Mouse (Mus musculus): ENCODE measurements around the gene Rnf144b. TPM values are rescaled to one million over a fixed set of nuclear protein-coding genes. Genes with fewer than 3 reads are reported as not detected.

Gene Rnf144b
- polyA plus RNA-seq, 1 experiment from 2014 or later: 2.3 TPM

DNA sequence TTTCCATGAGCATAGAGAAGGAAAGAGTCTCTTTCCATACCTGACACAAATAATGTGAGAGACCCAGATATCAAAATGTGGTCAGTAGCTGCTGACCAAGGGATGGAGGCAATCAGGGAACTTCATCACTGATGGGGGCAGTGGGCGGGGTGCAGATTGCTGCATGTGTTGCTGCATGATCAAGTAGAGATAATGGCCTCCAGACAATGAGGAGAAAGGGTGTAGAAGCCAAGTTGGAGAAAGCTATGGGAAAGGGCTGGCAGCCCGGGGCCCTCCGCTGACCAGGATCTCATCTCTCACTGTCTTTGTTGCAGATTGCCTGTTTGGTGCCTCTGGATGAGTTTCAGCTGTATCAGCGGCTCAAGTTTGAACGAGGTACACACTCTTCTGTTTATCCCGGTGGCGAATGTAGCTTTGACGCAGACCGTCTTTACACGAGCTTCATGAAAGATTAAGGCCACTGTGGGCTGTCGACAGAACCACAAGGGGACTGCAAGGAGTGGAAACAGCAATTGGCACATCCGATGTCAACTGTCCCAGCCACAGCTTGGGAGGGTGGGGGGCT, 106.3 kb downstream of the Rnf144b start:
- Histone ChIP-seq H3K9me3 (ENCODE audit: control insufficient read depth, low read length) (no peaks in the 10 kb centered on the region), H3K36me3 (ENCODE audit: control insufficient read depth, insufficient read depth, low read length) (no peaks in the 10 kb centered on the region; the same call in 1 of the 2 replicates), H3K27me3 (ENCODE audit: control insufficient read depth, insufficient read depth, low read length) (no peaks in the 10 kb centered on the region), H3K9ac (ENCODE audit: low read length) (no peak overlapping the region), H3K4me3 (ENCODE audit: control insufficient read depth in 1 of 2, insufficient read depth in 1 of 2, low read depth in 1 of 2, low read length in 2 of 2) (no peak overlapping the region), H3K4me1 (ENCODE audit: control insufficient read depth in 2 of 2, insufficient read depth in 2 of 2, low read length in 2 of 2) (peaks cover 11 to 14% of the 10 kb centered on the region in 2 experiments), H3K27ac (replicated peaks in 1 of 2; ENCODE audit: control insufficient read depth in 1 of 2, insufficient read depth in 1 of 2, low read depth in 2 of 2, low read length in 2 of 2) (no peak overlapping the region), H3K4me2 (ENCODE audit: low read length) (no peak overlapping the region)
- ATAC-seq (ENCODE audit: insufficient number of reproducible peaks, insufficient read depth, low FRiP score, low read depth): no peak
- 53% methylated on average over 12 of the region's 12 CpGs for WGBS

DNA sequence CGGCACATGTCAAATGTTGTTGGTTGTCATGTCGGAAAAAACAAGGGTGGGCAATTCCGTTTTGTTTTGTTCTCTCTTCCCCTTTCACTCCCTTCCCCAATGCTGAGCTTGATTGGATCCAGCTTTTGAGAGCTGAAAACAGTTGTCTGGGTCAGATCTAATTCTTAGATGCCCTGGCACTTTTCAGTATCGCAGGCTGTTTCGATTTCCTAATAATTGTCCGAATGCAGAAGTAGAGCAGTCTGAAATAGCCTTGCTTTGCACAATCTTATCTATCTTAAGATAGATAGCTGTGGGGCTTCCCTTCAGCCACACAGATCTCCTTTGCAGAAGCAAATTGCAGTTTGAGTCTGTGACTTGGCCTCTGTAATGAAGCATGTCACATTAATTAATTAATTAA, 109.7 kb downstream of the Rnf144b start:
- Histone ChIP-seq H3K27me3 (ENCODE audit: control insufficient read depth, insufficient read depth, low read length) (no peaks in the 10 kb centered on the region), H3K27ac (replicated peaks in 1 of 2; ENCODE audit: control insufficient read depth in 1 of 2, insufficient read depth in 1 of 2, low read depth in 2 of 2, low read length in 2 of 2) (no peak overlapping the region), H3K4me3 (ENCODE audit: control insufficient read depth in 1 of 2, insufficient read depth in 1 of 2, low read depth in 1 of 2, low read length in 2 of 2) (no peak overlapping the region), H3K36me3 (ENCODE audit: control insufficient read depth, insufficient read depth, low read length) (no peaks in the 10 kb centered on the region; the same call in 1 of the 2 replicates), H3K9ac (ENCODE audit: low read length) (no peak overlapping the region), H3K4me2 (ENCODE audit: low read length) (no peak overlapping the region), H3K9me3 (ENCODE audit: control insufficient read depth, low read length) (no peaks in the 10 kb centered on the region), H3K4me1 (ENCODE audit: control insufficient read depth in 2 of 2, insufficient read depth in 2 of 2, low read length in 2 of 2) (peaks cover 2 to 5% of the 10 kb centered on the region in 2 experiments; a peak in 2 of 4 replicates)
- WGBS: 82% methylated on average over 6 of the region's 6 CpGs
- no peak for ATAC-seq (ENCODE audit: insufficient number of reproducible peaks, insufficient read depth, low FRiP score, low read depth)

DNA sequence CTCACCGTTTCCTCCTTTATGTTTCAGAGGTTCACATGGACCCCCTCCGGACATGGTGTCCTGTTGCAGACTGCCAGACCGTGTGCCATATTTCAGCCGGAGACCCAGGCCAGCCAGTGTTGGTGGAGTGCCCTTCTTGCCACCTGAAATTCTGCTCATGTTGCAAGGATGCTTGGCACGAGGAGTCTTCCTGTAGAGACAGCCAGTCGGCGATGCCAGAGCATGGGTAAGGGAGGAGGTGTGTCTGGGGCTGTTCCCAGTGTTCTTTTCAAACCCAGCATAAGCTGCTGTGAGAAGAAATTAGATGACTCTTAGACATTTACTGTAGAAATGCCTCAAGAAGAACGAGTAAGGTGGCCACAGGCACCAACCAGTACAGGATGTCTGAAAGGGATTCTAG, 114.9 kb downstream of the Rnf144b start:
- WGBS: 91% methylated on average over 8 of the region's 8 CpGs
- no peak for ATAC-seq (ENCODE audit: insufficient number of reproducible peaks, insufficient read depth, low FRiP score, low read depth)
- Histone ChIP-seq H3K4me3 (ENCODE audit: control insufficient read depth in 1 of 2, insufficient read depth in 1 of 2, low read depth in 1 of 2, low read length in 2 of 2) (no peak overlapping the region), H3K36me3 (ENCODE audit: control insufficient read depth, insufficient read depth, low read length) (0 out of 2 replicates have a peak, but pooled peaks cover 16% of the 10 kb centered on the region), H3K4me1 (ENCODE audit: control insufficient read depth in 2 of 2, insufficient read depth in 2 of 2, low read length in 2 of 2) (peaks cover 2 to 5% of the 10 kb centered on the region in 2 experiments; a peak in 2 of 4 replicates), H3K9me3 (ENCODE audit: control insufficient read depth, low read length) (no peaks in the 10 kb centered on the region), H3K4me2 (ENCODE audit: low read length) (no peak overlapping the region), H3K9ac (ENCODE audit: low read length) (no peak overlapping the region), H3K27me3 (ENCODE audit: control insufficient read depth, insufficient read depth, low read length) (no peaks in the 10 kb centered on the region), H3K27ac (replicated peaks in 1 of 2; ENCODE audit: control insufficient read depth in 1 of 2, insufficient read depth in 1 of 2, low read depth in 2 of 2, low read length in 2 of 2) (no peak overlapping the region)

DNA sequence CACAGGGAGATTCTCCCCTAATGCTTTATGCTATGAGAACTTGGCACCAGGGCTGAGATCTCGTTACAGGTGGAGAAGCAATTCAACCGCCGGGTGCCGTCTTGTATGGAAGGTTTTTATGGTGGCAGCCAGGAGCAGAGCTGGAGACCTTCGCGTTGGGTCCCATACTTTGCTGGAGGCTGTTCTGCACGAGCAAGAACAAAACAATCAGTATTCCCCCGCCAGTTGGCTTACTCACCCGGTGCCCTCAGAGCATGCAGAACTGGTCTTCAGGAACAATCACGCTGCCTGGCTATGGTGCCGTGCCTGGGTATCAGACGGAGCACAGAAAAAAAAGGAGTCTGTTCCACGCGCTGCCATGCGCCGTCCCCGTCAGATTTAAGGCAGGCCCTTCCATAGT, 115.7 kb downstream of the Rnf144b start:
- H3K9me3 ChIP-seq (ENCODE audit: control insufficient read depth, low read length): no peaks in the 10 kb centered on the region
- H3K4me3 ChIP-seq (ENCODE audit: control insufficient read depth in 1 of 2, insufficient read depth in 1 of 2, low read depth in 1 of 2, low read length in 2 of 2): no peak overlapping the region
- H3K36me3 ChIP-seq (ENCODE audit: control insufficient read depth, insufficient read depth, low read length): peaks cover 21% of the 10 kb centered on the region; the same call in 1 of the 2 replicates
- no peak overlapping the region for H3K4me2 ChIP-seq (ENCODE audit: low read length)
- WGBS: 86% methylated on average over 17 of the region's 17 CpGs
- no peak for ATAC-seq (ENCODE audit: insufficient number of reproducible peaks, insufficient read depth, low FRiP score, low read depth)
- H3K27me3 ChIP-seq (ENCODE audit: control insufficient read depth, insufficient read depth, low read length): no peaks in the 10 kb centered on the region
- H3K4me1 ChIP-seq (ENCODE audit: control insufficient read depth in 2 of 2, insufficient read depth in 2 of 2, low read length in 2 of 2): peaks cover 2 to 5% of the 10 kb centered on the region in 2 experiments; a peak in 2 of 4 replicates
- no peak overlapping the region for H3K9ac ChIP-seq (ENCODE audit: low read length)
- H3K27ac ChIP-seq (replicated peaks in 1 of 2; ENCODE audit: control insufficient read depth in 1 of 2, insufficient read depth in 1 of 2, low read depth in 2 of 2, low read length in 2 of 2): no peak overlapping the region

DNA sequence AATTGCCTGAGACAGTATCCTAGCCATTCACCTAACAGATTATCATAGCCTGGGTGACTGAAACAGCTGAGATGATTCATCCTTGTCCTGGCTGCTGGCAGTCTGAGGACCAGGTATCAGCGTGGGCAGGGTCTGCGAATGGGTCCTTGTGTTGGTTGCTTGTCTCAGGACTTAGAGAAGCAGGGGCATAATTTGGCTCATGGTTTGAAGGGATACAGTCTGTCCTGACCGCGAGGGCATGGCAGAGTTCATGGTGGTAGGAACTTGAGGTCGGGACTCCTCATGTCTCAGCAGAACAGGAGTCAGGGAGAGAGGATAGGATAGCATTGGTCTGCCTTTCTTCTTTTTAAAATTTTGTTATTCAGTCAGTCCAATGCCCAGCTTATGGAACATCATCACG, 121.1 kb downstream of the Rnf144b start:
- no peaks in the 10 kb centered on the region for H3K27me3 ChIP-seq (ENCODE audit: control insufficient read depth, insufficient read depth, low read length)
- H3K4me3 ChIP-seq (ENCODE audit: control insufficient read depth in 1 of 2, insufficient read depth in 1 of 2, low read depth in 1 of 2, low read length in 2 of 2): no peak overlapping the region
- no peak overlapping the region for H3K27ac ChIP-seq (replicated peaks in 1 of 2; ENCODE audit: control insufficient read depth in 1 of 2, insufficient read depth in 1 of 2, low read depth in 2 of 2, low read length in 2 of 2)
- 90% methylated on average over 6 of the region's 6 CpGs for WGBS
- no peak overlapping the region for H3K9ac ChIP-seq (ENCODE audit: low read length)
- peaks cover 26% of the 10 kb centered on the region; the same call in 1 of the 2 replicates for H3K36me3 ChIP-seq (ENCODE audit: control insufficient read depth, insufficient read depth, low read length)
- no peak for ATAC-seq (ENCODE audit: insufficient number of reproducible peaks, insufficient read depth, low FRiP score, low read depth)
- no peak overlapping the region for H3K4me2 ChIP-seq (ENCODE audit: low read length)
- no peaks in the 10 kb centered on the region; the same call in 1 of the 2 replicates for H3K9me3 ChIP-seq (ENCODE audit: control insufficient read depth, low read length)
- H3K4me1 ChIP-seq (ENCODE audit: control insufficient read depth in 2 of 2, insufficient read depth in 2 of 2, low read length in 2 of 2): peaks cover 19 to 31% of the 10 kb centered on the region in 2 experiments

DNA sequence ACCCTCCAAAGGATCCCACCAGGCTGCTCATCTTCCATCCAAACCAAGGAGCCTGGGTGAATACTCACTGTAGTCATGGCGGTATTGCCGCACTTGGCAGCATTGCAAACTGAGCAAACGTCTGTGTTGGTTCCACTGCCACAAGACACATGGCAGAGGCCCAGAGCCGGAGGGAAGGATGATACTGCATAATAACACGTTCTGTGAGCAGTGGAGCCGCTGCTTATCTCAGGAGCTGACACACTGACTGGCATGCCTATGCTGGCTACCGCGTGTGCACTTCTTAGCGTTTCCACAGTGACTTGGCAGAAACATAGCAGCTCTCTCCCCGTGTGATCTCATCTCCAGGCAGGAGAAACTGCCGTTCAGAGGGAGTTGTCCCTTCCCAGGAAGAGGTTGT, 122.3 kb downstream of the Rnf144b start:
- Histone ChIP-seq H3K4me1 (ENCODE audit: control insufficient read depth in 2 of 2, insufficient read depth in 2 of 2, low read length in 2 of 2) (peaks cover 19 to 32% of the 10 kb centered on the region in 2 experiments), H3K27ac (replicated peaks in 1 of 2; ENCODE audit: control insufficient read depth in 1 of 2, insufficient read depth in 1 of 2, low read depth in 2 of 2, low read length in 2 of 2) (peak overlapping the region; percentile 30 to 64; a peak in 2 of 4 replicates), H3K36me3 (ENCODE audit: control insufficient read depth, insufficient read depth, low read length) (peaks cover 26% of the 10 kb centered on the region; the same call in 1 of the 2 replicates), H3K9ac (ENCODE audit: low read length) (no peak overlapping the region), H3K4me2 (ENCODE audit: low read length) (peak overlapping the region; percentile 36; the same call in 1 of the 2 replicates), H3K4me3 (ENCODE audit: control insufficient read depth in 1 of 2, insufficient read depth in 1 of 2, low read depth in 1 of 2, low read length in 2 of 2) (no peak overlapping the region), H3K9me3 (ENCODE audit: control insufficient read depth, low read length) (no peaks in the 10 kb centered on the region; the same call in 1 of the 2 replicates), H3K27me3 (ENCODE audit: control insufficient read depth, insufficient read depth, low read length) (no peaks in the 10 kb centered on the region)
- WGBS: 17% methylated on average over 11 of the region's 11 CpGs
- peak; percentile 73; the same call in 1 of the 2 replicates for ATAC-seq (ENCODE audit: insufficient number of reproducible peaks, insufficient read depth, low FRiP score, low read depth)

DNA sequence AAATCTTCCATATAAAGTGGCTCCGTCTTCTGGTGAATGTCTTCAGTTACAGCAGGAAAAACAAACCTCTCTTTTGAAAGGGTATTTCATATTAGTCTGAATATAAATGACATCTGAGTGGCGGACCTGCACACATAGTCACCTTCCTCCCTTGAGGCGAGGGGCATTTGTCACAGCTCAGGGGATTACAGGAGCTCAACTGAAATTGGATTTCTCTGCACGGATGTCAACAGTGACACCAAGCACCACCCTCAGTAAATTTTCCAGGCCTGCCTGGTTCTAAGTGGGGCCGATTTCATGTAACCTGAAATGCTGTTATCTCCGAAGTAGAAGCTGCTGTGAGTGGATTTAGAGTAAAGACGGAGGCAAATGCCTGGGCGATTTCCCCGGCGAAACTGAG, 124.0 kb downstream of the Rnf144b start:
- no peak for ATAC-seq (ENCODE audit: insufficient number of reproducible peaks, insufficient read depth, low FRiP score, low read depth)
- Histone ChIP-seq H3K27ac (replicated peaks in 1 of 2; ENCODE audit: control insufficient read depth in 1 of 2, insufficient read depth in 1 of 2, low read depth in 2 of 2, low read length in 2 of 2) (no peak overlapping the region), H3K4me2 (ENCODE audit: low read length) (no peak overlapping the region), H3K36me3 (ENCODE audit: control insufficient read depth, insufficient read depth, low read length) (peaks cover 17% of the 10 kb centered on the region; the same call in 1 of the 2 replicates), H3K9me3 (ENCODE audit: control insufficient read depth, low read length) (no peaks in the 10 kb centered on the region; the same call in 1 of the 2 replicates), H3K4me1 (ENCODE audit: control insufficient read depth in 2 of 2, insufficient read depth in 2 of 2, low read length in 2 of 2) (peaks cover 22 to 35% of the 10 kb centered on the region in 2 experiments), H3K27me3 (ENCODE audit: control insufficient read depth, insufficient read depth, low read length) (no peaks in the 10 kb centered on the region), H3K9ac (ENCODE audit: low read length) (no peak overlapping the region), H3K4me3 (ENCODE audit: control insufficient read depth in 1 of 2, insufficient read depth in 1 of 2, low read depth in 1 of 2, low read length in 2 of 2) (no peak overlapping the region)
- 38% methylated on average over 10 of the region's 10 CpGs for WGBS
